Mouse (Mus musculus): Measurements from ENCODE around the gene Wnt8b. TPM values are rescaled to one million over a fixed set of nuclear protein-coding genes. Genes with fewer than 3 reads are reported as not detected.

The Wnt8b gene
- polyA plus RNA-seq, 1 experiment from 2014 or later: 0.66 TPM

DNA sequence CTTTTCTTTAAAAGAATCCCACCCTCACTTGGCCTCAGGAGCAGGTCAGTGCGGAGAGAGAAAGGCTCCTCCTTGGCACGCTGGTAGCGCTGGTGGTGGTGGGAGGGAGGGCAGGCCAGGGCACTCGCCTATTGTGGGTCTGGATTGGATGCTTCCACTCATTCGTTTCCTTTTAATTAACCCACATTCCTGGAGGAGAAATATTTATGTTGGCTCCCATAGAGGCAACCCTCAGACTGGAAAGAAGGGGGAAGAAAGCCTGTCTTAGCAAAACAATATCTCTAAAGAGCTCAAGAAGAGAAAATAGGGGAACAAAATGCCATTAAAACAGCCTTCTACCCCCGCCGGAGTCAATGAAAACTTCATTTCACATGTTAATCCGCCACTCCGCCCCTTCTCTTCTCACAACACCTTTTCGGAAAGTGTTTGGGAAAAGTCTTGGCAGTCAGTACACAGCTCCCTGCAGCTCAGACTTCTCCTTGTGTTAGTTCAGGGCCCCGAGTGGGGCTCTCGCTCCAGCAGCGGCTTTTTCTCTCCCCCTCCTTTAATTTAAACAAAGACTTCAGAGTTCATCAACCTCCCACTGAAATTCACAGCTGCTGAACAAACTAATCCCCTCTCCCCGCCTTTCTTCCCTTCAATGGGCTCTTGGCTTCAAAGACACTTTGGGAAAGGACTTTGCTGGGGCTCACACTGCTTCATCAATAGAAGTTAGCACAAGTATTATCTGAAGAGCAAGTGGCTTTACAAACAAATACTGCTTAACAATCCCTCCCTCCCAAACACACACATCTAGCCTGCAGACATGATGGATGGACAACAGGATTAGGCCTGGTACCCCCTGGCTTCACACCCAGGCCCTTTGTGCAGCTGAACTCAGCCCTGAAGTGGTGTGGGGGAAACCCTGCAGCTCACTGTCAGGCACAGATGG, 21.5 kb downstream of the Wnt8b start:
- Histone ChIP-seq H3K36me3 (ENCODE audit: control insufficient read depth, insufficient read depth, low read length) (no peaks in the 10 kb centered on the region), H3K9me3 (ENCODE audit: control insufficient read depth, low read length) (no peaks in the 10 kb centered on the region), H3K27ac (ENCODE audit: low read depth, low read length) (peak overlapping the region; percentile 39), H3K4me3 (ENCODE audit: low read depth, low read length) (no peak overlapping the region), H3K9ac (ENCODE audit: low read depth, low read length) (no peak overlapping the region), H3K27me3 (ENCODE audit: control insufficient read depth, insufficient read depth, low read length) (peaks cover 90% of the 10 kb centered on the region), H3K4me2 (replicated peaks; ENCODE audit: low read depth, low read length) (no peak overlapping the region), H3K4me1 (replicated peaks; ENCODE audit: control insufficient read depth, insufficient read depth, low read length) (peaks cover 15% of the 10 kb centered on the region)
- DNase-seq (ENCODE audit: low spot score) (peak; percentile 61), ATAC-seq (ENCODE audit: low FRiP score) (peak; percentile 72)
- 6% methylated on average over 14 of the region's 14 CpGs for WGBS

- H3K4me3 ChIP-seq (ENCODE audit: low read depth, low read length): no peak overlapping the region
- DNase-seq (ENCODE audit: low spot score) (no peak), ATAC-seq (ENCODE audit: low FRiP score) (no peak)
- H3K9ac ChIP-seq (ENCODE audit: low read depth, low read length): no peak overlapping the region
- no peaks in the 10 kb centered on the region for H3K36me3 ChIP-seq (ENCODE audit: control insufficient read depth, insufficient read depth, low read length)
- 27% methylated on average over 6 of the region's 6 CpGs for WGBS
- H3K27me3 ChIP-seq (ENCODE audit: control insufficient read depth, insufficient read depth, low read length): peaks cover 80% of the 10 kb centered on the region
- no peaks in the 10 kb centered on the region for H3K9me3 ChIP-seq (ENCODE audit: control insufficient read depth, low read length)
- H3K27ac ChIP-seq (ENCODE audit: low read depth, low read length): no peak overlapping the region
- H3K4me1 ChIP-seq (replicated peaks; ENCODE audit: control insufficient read depth, insufficient read depth, low read length): peaks cover 15% of the 10 kb centered on the region
- no peak overlapping the region for H3K4me2 ChIP-seq (replicated peaks; ENCODE audit: low read depth, low read length)
Observed at GRCm38 (mm10) chr19:44515769-44516168, 22.5 kb downstream of the Wnt8b start.

DNA sequence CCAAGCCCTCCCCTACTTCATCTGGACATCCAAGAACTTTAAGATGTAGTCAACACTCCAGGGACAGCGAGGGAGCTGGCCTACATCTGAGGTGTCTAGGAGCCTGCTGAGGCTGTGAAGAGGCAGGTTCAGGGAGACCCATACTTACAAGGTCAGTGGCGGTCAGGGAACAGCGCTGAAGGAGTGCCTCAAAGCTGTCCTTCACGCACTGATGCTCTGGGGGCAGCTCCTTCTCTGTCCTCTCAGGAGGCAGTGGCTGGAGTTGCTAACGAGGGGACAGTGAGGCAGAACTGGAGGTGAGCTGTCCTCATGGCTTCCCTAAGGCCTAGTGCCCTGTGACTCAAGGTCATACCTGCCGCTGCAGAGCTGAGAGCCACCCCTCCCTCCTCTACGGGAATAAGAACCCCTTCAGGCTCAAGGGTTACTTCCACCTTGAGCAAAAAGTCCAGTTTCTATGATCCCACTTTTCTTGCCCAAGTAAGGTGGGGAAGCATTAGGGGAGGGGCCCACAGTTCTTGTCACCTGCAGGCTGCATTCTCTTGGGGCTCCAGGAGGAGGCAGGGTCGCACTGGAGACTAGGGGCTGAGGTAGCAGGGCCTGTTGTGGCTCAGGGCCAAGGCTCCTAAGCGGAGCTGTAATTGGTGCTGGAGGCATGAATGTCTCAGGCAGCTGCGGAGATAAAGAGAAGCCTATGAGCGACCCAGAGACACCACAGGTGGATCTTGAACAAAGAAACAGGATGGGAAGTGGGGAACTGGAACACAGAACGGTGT, 24.9 kb downstream of the Wnt8b start:
- WGBS: 49% methylated on average over 12 of the region's 12 CpGs
- Histone ChIP-seq H3K9me3 (ENCODE audit: control insufficient read depth, low read length) (no peaks in the 10 kb centered on the region), H3K9ac (ENCODE audit: low read depth, low read length) (no peak overlapping the region), H3K36me3 (ENCODE audit: control insufficient read depth, insufficient read depth, low read length) (no peaks in the 10 kb centered on the region), H3K4me3 (ENCODE audit: low read depth, low read length) (no peak overlapping the region), H3K4me2 (replicated peaks; ENCODE audit: low read depth, low read length) (no peak overlapping the region), H3K27me3 (ENCODE audit: control insufficient read depth, insufficient read depth, low read length) (peaks cover 56% of the 10 kb centered on the region), H3K4me1 (replicated peaks; ENCODE audit: control insufficient read depth, insufficient read depth, low read length) (peaks cover 6% of the 10 kb centered on the region), H3K27ac (ENCODE audit: low read depth, low read length) (no peak overlapping the region)
- ATAC-seq (ENCODE audit: low FRiP score): no peak
- no peak for DNase-seq (ENCODE audit: low spot score)

DNA sequence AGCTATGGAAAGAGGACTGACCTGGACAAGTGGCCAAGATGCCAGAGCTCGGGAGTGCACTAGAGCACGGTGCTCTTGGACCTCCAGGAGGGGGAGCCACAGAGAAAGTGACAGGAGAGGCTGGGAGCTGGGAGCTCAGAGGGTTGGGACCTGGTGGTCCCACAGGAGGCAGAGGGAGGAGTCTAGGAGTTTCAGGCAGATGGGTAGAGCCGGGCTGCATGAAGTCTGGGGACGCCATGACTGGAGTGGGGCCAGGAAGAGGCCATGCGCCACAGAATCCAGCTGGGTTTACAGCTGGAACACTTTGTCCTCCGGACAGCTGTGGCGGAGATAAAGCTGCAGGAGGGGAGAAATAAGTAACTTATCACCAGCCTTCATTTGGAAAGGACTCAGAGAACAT, 25.9 kb downstream of the Wnt8b start:
- Histone ChIP-seq H3K4me1 (replicated peaks; ENCODE audit: control insufficient read depth, insufficient read depth, low read length) (peaks cover 6% of the 10 kb centered on the region), H3K27me3 (ENCODE audit: control insufficient read depth, insufficient read depth, low read length) (peaks cover 47% of the 10 kb centered on the region), H3K9ac (ENCODE audit: low read depth, low read length) (no peak overlapping the region), H3K4me2 (replicated peaks; ENCODE audit: low read depth, low read length) (no peak overlapping the region), H3K9me3 (ENCODE audit: control insufficient read depth, low read length) (no peaks in the 10 kb centered on the region), H3K4me3 (ENCODE audit: low read depth, low read length) (no peak overlapping the region), H3K27ac (ENCODE audit: low read depth, low read length) (no peak overlapping the region), H3K36me3 (ENCODE audit: control insufficient read depth, insufficient read depth, low read length) (no peaks in the 10 kb centered on the region)
- ATAC-seq (ENCODE audit: low FRiP score) (no peak), DNase-seq (ENCODE audit: low spot score) (peak; percentile 41)
- WGBS: 17% methylated on average over 7 of the region's 7 CpGs

- H3K9me3 ChIP-seq (ENCODE audit: control insufficient read depth, low read length): no peaks in the 10 kb centered on the region
- no peak for DNase-seq (ENCODE audit: low spot score)
- H3K4me1 ChIP-seq (replicated peaks; ENCODE audit: control insufficient read depth, insufficient read depth, low read length): no peaks in the 10 kb centered on the region
- H3K9ac ChIP-seq (ENCODE audit: low read depth, low read length): no peak overlapping the region
- WGBS: 83% methylated on average over 9 of the region's 9 CpGs
- no peaks in the 10 kb centered on the region; the same call in 1 of the 2 replicates for H3K27me3 ChIP-seq (ENCODE audit: control insufficient read depth, insufficient read depth, low read length)
- no peak for ATAC-seq (ENCODE audit: low FRiP score)
- no peak overlapping the region for H3K4me3 ChIP-seq (ENCODE audit: low read depth, low read length)
- no peaks in the 10 kb centered on the region for H3K36me3 ChIP-seq (ENCODE audit: control insufficient read depth, insufficient read depth, low read length)
- H3K4me2 ChIP-seq (replicated peaks; ENCODE audit: low read depth, low read length): no peak overlapping the region
- no peak overlapping the region for H3K27ac ChIP-seq (ENCODE audit: low read depth, low read length)
Observed at GRCm38 (mm10) chr19:44525551-44526205, 32.4 kb downstream of the Wnt8b start.

GRCm38 (mm10) chr19:44530018-44530417, 36.7 kb downstream of the Wnt8b start:
- no peak overlapping the region for H3K9ac ChIP-seq (ENCODE audit: low read depth, low read length)
- H3K9me3 ChIP-seq (ENCODE audit: control insufficient read depth, low read length): no peaks in the 10 kb centered on the region
- H3K4me3 ChIP-seq (ENCODE audit: low read depth, low read length): no peak overlapping the region
- 80% methylated on average over 6 of the region's 6 CpGs for WGBS
- no peak for ATAC-seq (ENCODE audit: low FRiP score)
- H3K27me3 ChIP-seq (ENCODE audit: control insufficient read depth, insufficient read depth, low read length): 0 out of 2 replicates have a peak, but pooled peaks cover 2% of the 10 kb centered on the region
- no peaks in the 10 kb centered on the region for H3K4me1 ChIP-seq (replicated peaks; ENCODE audit: control insufficient read depth, insufficient read depth, low read length)
- no peak overlapping the region for H3K27ac ChIP-seq (ENCODE audit: low read depth, low read length)
- no peaks in the 10 kb centered on the region for H3K36me3 ChIP-seq (ENCODE audit: control insufficient read depth, insufficient read depth, low read length)
- H3K4me2 ChIP-seq (replicated peaks; ENCODE audit: low read depth, low read length): no peak overlapping the region
- DNase-seq (ENCODE audit: low spot score): no peak

GRCm38 (mm10) chr19:44535376-44535775, 42.1 kb downstream of the Wnt8b start:
- Histone ChIP-seq H3K27me3 (ENCODE audit: control insufficient read depth, insufficient read depth, low read length) (0 out of 2 replicates have a peak, but pooled peaks cover 2% of the 10 kb centered on the region), H3K4me2 (replicated peaks; ENCODE audit: low read depth, low read length) (no peak overlapping the region), H3K9me3 (ENCODE audit: control insufficient read depth, low read length) (no peaks in the 10 kb centered on the region), H3K4me1 (replicated peaks; ENCODE audit: control insufficient read depth, insufficient read depth, low read length) (no peaks in the 10 kb centered on the region), H3K9ac (ENCODE audit: low read depth, low read length) (no peak overlapping the region), H3K36me3 (ENCODE audit: control insufficient read depth, insufficient read depth, low read length) (no peaks in the 10 kb centered on the region), H3K27ac (ENCODE audit: low read depth, low read length) (no peak overlapping the region), H3K4me3 (ENCODE audit: low read depth, low read length) (no peak overlapping the region)
- DNase-seq (ENCODE audit: low spot score) (peak; percentile 25), ATAC-seq (ENCODE audit: low FRiP score) (no peak)
- WGBS: 35% methylated on average over 3 of the region's 3 CpGs

DNA sequence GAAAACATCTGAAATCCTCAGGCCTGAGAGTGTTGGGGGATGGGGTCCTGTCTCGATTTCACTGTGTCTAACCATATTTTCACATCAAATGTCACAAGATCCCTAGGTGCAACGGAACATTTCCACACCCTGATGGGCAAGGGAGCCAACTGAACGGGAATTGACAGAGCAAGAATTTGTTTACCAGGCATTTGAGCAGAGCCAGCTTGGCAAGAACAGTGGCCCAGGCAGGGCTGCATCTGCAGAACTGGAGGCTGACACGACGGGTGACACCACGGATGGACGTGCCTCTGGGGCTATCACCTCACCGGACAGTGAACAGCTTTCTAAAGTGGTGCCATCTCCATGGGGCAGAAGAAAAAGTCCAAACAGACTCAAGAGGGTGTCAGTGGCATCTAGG, 44.1 kb downstream of the Wnt8b start:
- no peaks in the 10 kb centered on the region for H3K4me1 ChIP-seq (replicated peaks; ENCODE audit: control insufficient read depth, insufficient read depth, low read length)
- H3K9ac ChIP-seq (ENCODE audit: low read depth, low read length): no peak overlapping the region
- no peak for ATAC-seq (ENCODE audit: low FRiP score)
- WGBS: 85% methylated on average over 8 of the region's 8 CpGs
- no peaks in the 10 kb centered on the region for H3K27me3 ChIP-seq (ENCODE audit: control insufficient read depth, insufficient read depth, low read length)
- no peaks in the 10 kb centered on the region for H3K36me3 ChIP-seq (ENCODE audit: control insufficient read depth, insufficient read depth, low read length)
- H3K4me3 ChIP-seq (ENCODE audit: low read depth, low read length): no peak overlapping the region
- no peak overlapping the region for H3K4me2 ChIP-seq (replicated peaks; ENCODE audit: low read depth, low read length)
- 0 out of 2 replicates have a peak, but pooled peaks cover 2% of the 10 kb centered on the region for H3K9me3 ChIP-seq (ENCODE audit: control insufficient read depth, low read length)
- no peak overlapping the region for H3K27ac ChIP-seq (ENCODE audit: low read depth, low read length)
- DNase-seq (ENCODE audit: low spot score): no peak

All from hindbrain, embryonic 11.5 days (tissue).